Mouse (Mus musculus) liver (tissue): ENCODE measurements around the gene Dhdds.

ENCODE experiments used
- DNase-seq: peaks from one replicate; pipeline ENCODE4 v3.0.0-alpha.2; 2020; ENCODE audit warnings: mixed read lengths

The Dhdds gene

DNA sequence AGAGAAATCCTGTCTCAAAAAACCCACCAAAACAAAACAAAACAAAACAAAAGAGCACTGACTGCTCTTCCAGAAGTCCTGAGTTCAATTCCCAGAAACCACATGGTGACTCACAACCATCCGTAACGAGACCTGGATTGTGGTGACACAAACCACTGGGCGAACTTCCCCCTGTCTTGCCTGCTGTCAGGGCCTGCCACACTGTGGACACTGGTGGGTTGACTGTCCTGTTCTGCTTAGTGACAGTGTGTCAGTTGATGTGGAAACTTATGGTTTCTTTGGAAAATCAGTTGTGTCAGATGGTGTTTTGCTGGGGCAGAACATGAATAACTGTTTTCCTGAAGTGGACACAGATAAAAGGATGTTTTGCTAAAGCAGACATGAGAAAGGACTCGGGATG is 58.0 kb downstream of the Dhdds start:
- no peak for DNase-seq

DNA sequence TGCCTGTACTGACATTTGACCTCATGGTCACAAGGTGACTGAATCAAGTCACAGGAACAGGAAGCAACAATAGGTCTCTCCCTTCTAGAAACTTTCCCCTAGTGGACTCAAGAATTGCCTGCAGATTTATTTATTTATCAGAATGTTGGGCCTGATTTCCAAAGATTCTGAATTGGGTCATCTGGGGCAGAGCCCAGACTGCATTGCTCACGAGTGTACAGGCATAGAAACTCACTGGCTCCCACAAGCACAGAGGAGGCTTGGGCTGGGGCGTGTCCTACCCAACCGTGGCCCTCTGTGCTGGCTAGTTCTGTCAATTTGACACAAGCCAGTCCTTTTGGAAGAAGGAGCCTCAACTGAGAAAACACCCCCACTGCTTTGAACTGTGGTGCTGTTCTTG is 59.1 kb downstream of the Dhdds start:
- DNase-seq, result no peak

DNA sequence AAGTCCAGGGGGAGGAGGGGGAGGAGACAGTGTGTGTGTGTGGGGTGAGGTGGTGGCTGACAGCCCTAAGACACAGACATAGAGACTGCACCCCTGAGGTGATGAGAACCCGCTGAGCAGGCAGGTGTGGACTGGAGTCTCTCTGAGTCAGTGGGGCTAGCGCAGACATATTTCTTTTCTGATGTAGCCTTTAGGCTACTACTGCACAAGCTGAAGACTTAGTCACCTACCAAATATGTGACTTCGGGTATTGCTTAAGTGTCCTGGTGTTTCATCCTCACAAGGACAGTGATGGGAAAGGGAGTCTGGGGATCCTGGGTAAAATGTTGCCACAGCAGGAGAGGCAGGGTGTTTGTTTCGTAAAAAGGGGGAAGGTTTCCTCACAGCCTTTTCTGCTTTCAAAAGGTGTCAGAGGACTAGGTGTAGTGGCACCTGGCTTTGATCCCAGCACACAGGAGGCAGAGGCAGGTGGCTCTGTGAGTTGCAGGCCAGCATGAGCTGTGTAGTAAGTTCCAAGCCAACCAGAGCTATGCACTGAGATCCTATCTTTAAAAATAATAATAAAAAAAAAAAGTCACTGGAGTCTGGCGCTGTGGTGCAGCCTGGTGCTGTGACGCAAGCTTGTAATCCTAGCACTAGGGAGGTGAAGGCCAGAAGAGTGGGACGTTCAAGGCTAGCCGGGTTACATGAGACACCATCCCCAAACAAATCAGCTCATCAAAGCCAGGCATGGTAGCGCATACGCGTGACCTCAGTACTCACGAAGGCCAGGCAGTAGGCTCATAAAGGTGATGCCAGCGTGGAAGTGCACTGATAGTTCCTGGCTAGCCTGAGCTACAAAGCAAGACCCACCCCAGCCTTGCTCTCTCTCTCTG is 60.1 kb downstream of the Dhdds start:
- no peak for DNase-seq

DNA sequence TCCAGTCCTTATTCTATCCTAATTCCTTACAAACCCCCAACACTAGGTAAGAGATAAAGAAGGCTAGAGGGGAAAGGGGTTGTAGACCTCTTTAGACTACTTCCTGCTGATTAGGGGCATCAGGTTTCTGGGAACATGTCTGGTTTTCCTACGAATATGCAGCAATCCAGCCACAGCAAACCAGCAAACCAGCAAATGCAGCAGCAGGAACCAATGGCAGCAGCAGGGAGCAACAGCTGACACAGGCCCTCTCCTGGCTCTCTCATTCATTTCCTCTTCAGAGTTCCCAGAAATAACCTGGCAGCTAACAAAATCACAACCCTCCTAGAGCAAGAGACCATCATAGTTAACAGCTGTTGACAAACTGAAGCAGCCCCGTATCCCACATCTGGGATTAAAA is 62.6 kb downstream of the Dhdds start:
- DNase-seq, result no peak

DNA sequence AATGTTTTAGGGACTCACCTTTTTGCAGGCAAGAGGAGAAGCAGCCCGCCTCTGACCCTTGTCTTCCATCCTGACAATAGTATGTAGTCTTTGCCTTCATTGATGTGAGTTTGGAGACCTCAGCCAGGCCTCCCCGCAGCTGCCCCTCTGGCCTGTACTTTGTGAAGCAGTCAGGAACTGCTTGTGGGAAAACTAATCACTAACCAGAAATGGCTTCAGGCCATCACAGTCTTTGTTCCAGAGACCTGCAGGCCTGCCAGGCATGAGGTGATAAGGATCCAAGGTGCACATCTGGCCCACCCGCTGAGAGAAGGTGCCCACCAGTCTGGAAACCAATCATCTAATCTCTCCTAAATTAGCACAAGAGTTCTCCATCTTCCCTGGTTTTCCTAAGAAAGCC is 68.9 kb downstream of the Dhdds start:
- DNase-seq, result no peak

DNA sequence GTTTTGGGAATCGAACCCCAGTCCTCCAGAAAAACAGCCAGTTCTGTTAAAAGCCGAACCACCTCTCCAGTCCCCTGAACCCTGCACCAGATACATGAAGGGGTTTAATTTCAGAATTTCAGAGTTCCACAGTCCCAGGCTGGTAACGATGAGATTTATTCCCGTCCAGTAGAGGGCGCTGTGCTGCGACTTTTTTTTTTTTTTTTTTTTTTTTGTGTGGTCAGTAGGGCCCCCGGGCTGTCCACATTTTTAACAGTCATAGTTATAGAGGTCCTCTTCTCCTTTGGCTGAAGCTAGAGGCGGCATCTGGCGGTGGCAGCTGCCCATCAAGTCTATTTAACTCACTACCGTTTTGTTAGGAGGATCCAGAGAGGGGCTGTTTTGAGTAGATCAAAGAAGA is 69.4 kb downstream of the Dhdds start:
- DNase-seq, result peak; percentile 24

DNA sequence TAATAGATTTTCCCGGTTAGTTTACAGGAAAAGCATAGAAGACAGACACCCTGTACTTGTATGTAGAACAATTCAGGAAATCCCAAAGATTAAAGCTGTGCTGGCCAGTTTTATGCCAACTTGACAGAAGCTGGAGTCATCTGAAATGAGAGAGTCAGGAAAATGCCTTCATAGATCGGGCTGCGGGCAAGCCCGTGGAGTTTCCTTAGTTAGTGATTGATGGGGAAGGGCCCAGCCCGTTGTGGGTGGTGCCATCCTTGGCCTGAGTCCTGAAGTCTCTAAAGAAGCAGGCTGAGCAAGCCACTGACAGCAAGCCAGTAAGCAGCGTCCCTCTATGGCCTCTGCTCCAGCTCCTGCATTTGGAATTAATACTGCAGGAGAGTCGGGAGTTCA is 71.4 kb downstream of the Dhdds start:
- peak; percentile 39 for DNase-seq

DNA sequence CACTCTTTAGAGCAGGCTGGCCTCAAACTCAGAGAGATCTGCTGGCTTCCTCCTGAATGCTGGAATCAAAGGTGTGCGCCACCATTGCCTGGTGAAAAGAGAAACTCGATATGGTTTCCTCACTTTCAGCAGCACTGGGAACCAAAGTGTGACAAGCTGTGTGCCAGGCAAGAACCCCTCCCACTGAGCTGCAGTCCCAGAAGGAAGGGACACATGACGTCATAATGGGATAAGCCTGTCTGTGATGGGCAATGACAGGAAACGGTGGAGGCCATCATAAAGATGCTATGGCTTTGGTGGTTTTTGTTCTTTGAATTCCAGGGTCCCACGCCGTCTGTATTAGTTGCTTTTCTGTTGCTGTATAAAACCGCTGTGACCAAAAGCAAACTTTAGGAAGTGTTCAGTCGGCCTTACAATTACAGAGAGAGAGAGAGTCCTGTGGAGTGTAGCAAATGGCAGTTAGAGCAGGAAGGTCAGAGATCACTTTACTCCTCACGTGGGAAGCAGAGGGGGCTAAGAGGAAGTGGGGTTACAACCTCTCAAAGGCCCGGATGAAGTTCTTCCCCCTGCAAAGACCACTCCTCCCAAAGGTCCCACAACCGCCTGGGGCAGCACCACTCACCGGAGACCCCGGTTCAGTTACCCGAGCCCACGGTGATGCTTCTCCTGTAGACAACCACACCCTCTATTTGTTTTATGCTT is 72.0 kb downstream of the Dhdds start:
- DNase-seq, result no peak

DNA sequence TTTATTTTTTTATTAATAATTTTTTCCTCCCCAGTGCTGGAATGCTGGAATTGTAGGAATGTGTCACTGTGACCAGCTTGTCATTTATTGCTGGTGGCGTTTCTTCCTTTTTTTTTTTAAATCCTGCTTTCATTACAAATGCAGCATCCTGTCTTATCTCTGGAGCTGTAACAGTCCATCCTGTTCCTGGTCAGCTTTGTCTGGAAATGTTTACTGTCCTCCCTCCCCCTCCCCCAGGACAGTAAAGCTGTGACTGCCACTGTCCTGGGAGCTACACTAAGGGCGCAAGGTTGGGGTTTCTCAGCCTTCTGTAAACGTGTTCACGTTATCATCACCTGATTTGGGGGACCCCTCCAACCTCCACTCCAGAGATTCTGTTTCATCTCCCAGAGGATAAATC is 75.5 kb downstream of the Dhdds start:
- no peak for DNase-seq

DNA sequence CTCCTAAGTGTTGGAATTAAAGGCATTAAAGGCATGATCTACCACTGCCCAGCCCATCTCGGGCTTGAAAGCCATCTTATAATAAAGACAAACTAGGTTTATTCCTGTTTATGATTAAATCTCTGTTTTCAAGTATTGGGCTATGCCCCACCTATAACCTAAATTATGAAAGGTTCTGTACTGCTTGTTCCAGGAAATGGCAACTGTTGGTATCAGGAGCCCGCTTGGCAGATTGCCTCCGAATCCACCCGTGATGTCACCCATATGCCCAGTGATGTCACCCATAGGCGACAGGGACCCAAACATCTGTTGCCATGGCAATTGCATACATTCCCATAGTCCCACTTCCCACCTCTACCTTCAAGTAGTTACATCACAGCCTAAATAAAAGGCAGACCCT is 77.0 kb downstream of the Dhdds start:
- no peak for DNase-seq
